Mouse (Mus musculus) brain, adult 10 weeks (tissue): ENCODE data around the gene Afm. TPM values are rescaled to one million over a fixed set of nuclear protein-coding genes. Genes with fewer than 3 reads are reported as not detected.

Source experiments
- polyA plus RNA-seq: library from polyadenylated mRNA; stranded (reverse); fragments of 350-450 nt; fragmentation: Illumina TruSeq; extraction: RNeasy Lipid Tissue Mini Kit (QIAGEN cat#74804); gene quantifications from one replicate; pipeline ENCODE4 v1.2.3, GENCODE M21; 2015; ENCODE audit warnings: low read depth, low replicate concordance

Gene Afm
- not detected for polyA plus RNA-seq

DNA sequence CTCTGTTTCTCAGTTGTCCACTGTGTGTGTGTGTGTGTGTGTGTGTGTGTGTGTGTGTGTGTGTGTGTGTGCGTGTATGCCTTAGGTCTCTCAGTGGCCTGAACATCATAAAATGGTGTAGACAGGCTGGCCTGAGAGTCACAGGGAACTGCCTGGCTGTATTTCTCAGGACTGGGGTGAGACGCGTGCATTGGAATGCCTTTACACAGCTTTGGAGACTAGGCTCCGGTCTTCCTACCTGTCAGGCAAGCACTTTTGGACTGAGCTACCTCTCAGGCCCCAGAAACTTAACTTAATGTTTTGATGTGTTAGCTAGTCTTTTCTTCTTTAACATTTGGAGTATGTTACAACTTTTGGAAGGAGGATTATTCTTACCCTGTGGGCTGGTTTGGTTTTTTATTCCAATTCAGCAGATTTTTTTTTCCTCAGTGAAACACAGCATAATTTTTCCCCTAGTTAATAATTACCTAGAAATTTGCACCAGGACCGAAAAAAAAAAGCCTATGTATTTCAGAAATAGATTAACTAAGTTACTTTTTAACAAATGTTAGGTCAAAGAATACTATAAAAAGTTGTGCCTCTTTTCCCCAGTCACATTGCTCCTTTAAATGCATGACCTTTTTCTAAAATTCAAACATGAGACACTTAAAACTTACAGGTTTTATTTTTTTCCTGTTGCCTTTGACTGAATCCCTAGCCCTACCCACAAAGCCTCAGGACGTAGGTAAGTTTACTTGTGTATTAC is at the start of gene Afm:
Gene Afm, plus strand, starts transcription at position 577 of the 745 bp plus-strand sequence.

GRCm38 (mm10) chr5:90490518-90490917 is 28.2 kb upstream of the Afm start, which contains the start of gene Afp:
Gene Afp, plus strand, starts transcription at chr5:90490737.

GRCm38 (mm10) chr5:90560743-90561142 is 42.0 kb downstream of the Afm start, which contains the start of gene 5830473C10Rik:
Gene 5830473C10Rik, plus strand, starts transcription at chr5:90561107.

Other genes with a start within 250 kb of the Afm start
- 45.2 TPM for gene Ankrd17, start 152.4 kb upstream of the Afm start, polyA plus RNA-seq
- gene Gm9958, start 151.7 kb upstream of the Afm start, polyA plus RNA-seq = 3.0 TPM
- gene Alb, start 58.0 kb upstream of the Afm start, polyA plus RNA-seq = 7.6 TPM
- gene Afp, start 28.2 kb upstream of the Afm start, polyA plus RNA-seq = not detected
- gene 5830473C10Rik, start 42.2 kb downstream of the Afm start, polyA plus RNA-seq = not detected
- 1.7 TPM for gene Rassf6, start 121.7 kb downstream of the Afm start, polyA plus RNA-seq
- 0.28 TPM for gene Cxcl5, start 240.4 kb downstream of the Afm start, polyA plus RNA-seq
- not detected for gene Ppbp, start 249.6 kb downstream of the Afm start, polyA plus RNA-seq